Mouse (Mus musculus) bone marrow, adult 2 months (tissue): ENCODE data around the gene Svbp.
A peak's percentile ranks its signal among the peaks of the same experiment; 100 is the strongest.

Source experiments
- CTCF ChIP-seq: fragments of 200-500 bp; IDR thresholded peaks from 2 replicates; pipeline ENCODE4 v1.5.1; 2011; ENCODE audit warnings: low read length, control low read depth; ENCODE audit not compliant: control insufficient read depth, insufficient read depth
- POLR2A ChIP-seq: fragments of 200-500 bp; IDR thresholded peaks from 2 replicates; pipeline ENCODE4 v1.6.1; 2011; ENCODE audit warnings: low read depth, mild to moderate bottlenecking, control low read depth, low read length, borderline replicate concordance; ENCODE audit not compliant: control insufficient read depth

DNA sequence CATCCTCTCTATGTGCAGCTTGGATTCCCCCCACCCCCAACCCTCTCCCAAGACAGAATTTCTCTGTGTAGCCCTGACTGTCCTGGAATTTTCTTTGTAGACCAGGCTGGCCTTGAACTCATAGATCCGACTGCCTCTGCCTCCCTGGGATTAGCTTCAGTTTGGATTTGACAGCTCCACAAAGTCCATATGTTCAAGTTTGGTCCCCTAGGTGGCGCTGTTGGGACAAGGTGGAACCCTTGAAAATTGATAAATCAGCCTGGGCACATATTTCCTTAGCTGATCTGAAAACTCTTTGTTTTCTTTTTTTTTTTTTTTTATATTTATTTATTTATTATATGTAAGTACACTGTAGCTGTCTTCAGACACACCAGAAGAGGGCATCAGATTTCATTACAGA lies 37.9 kb upstream of the Svbp start:
- peak; percentile 40 for TF ChIP-seq CTCF
- TF ChIP-seq POLR2A: no peak
